Mouse (Mus musculus) G1E (cell line): ENCODE measurements around the gene Vps33b.

Experiments
- CTCF ChIP-seq: IDR thresholded peaks from 2 replicates; pipeline ENCODE4 v1.5.1; 2012; ENCODE audit warnings: low read depth, low read length, inconsistent platforms, mixed read lengths
- GATA1 ChIP-seq: IDR thresholded peaks from 2 replicates; pipeline ENCODE4 v1.6.1; 2012; ENCODE audit warnings: borderline replicate concordance, low read length, inconsistent platforms, mixed read lengths
- GATA2 ChIP-seq: IDR thresholded peaks from 2 replicates; pipeline ENCODE4 v1.6.1; 2012; ENCODE audit warnings: low read depth, low read length, inconsistent platforms, borderline replicate concordance
- POLR2AphosphoS5 ChIP-seq: IDR thresholded peaks from 2 replicates; pipeline ENCODE4 v1.6.1; 2012; ENCODE audit warnings: low read depth, low read length, inconsistent platforms; ENCODE audit not compliant: insufficient replicate concordance
- TAL1 ChIP-seq: conservative IDR thresholded peaks from 2 replicates; pipeline ENCODE4 v1.6.1; 2012; ENCODE audit warnings: low read depth, low read length, inconsistent platforms, mixed read lengths

- TF ChIP-seq CTCF (no peak), GATA1 (no peak), TAL1 (no peak), GATA2 (no peak), POLR2AphosphoS5 (no peak)
Measured at GRCm38 (mm10) chr7:80232489-80233029, 36.9 kb upstream of the Vps33b start, which contains the start of the genes Cib1 and Gdpgp1.
